Mouse (Mus musculus) neural tube, embryonic 15.5 days (tissue): Measurements from ENCODE around the gene Slc35f4. TPM values are rescaled to one million over a fixed set of nuclear protein-coding genes. Genes with fewer than 3 reads are reported as not detected.

ENCODE experiments used
- ATAC-seq: fragments of 200-750 bp; cut with Nextera tagmentation; 2 replicates; pipeline ENCODE4 v1.8.0; 2017; ENCODE audit warnings: mild to moderate bottlenecking, moderate TSS enrichment, moderate library complexity; ENCODE audit not compliant: low FRiP score
- H3K27ac ChIP-seq: fragments of 300-500 bp; sonication (generic); replicated peaks from 2 replicates; pipeline ENCODE4 v1.5.1; 2015; ENCODE audit warnings: mild to moderate bottlenecking, inconsistent platforms
- H3K27me3 ChIP-seq: fragments of 300-500 bp; sonication (generic); replicated peaks from 2 replicates; pipeline ENCODE4 v1.6.1; 2015; ENCODE audit warnings: inconsistent platforms
- H3K36me3 ChIP-seq: fragments of 300-500 bp; sonication (generic); 2 replicates; pipeline ENCODE4 v1.6.1; 2015; ENCODE audit warnings: inconsistent platforms
- H3K4me1 ChIP-seq: fragments of 300-500 bp; sonication (generic); 2 replicates; pipeline ENCODE4 v1.6.1; 2015; ENCODE audit warnings: inconsistent platforms
- H3K4me2 ChIP-seq: fragments of 300-500 bp; sonication (generic); 2 replicates; pipeline ENCODE4 v1.6.1; 2015; ENCODE audit warnings: inconsistent platforms, mild to moderate bottlenecking, moderate library complexity
- H3K4me3 ChIP-seq: fragments of 300-500 bp; sonication (generic); replicated peaks from 2 replicates; pipeline ENCODE4 v1.5.1; 2015; ENCODE audit warnings: mild to moderate bottlenecking, inconsistent platforms
- H3K9ac ChIP-seq: fragments of 300-500 bp; sonication (generic); replicated peaks from 2 replicates; pipeline ENCODE4 v1.6.1; 2015; ENCODE audit warnings: mild to moderate bottlenecking, inconsistent platforms
- H3K9me3 ChIP-seq: fragments of 300-500 bp; sonication (generic); replicated peaks from 2 replicates; pipeline ENCODE4 v1.6.1; 2016; ENCODE audit warnings: inconsistent platforms
- WGBS: fragments of 180-500 bp; shearing (Covaris S2); methylation state at CpG from one replicate; pipeline ENCODE4 v1.1.7; 2015; ENCODE audit warnings: mixed read lengths; 5-methylcytosine and 5-hydroxymethylcytosine counted together
- microRNA-seq: library from miRNA; unstranded; fragments of <30 nt; microRNA quantifications from one replicate; pipeline ENCODE4, GENCODE M21; 2017
- polyA plus RNA-seq: library from polyadenylated mRNA; unstranded; fragments of >200 nt; fragmentation: Nextera tagmentation; extraction: Ambion mirVana; gene quantifications from 2 replicates; pipeline ENCODE4 v1.2.1, GENCODE M21; 2015

The Slc35f4 gene
- polyA plus RNA-seq, 1 experiment from 2014 or later = 29.4 TPM

GRCm38 (mm10) chr14:49275376-49275775 lies 250.5 kb downstream of the Slc35f4 start:
- Histone ChIP-seq H3K9me3 (no peaks in the 10 kb centered on the region), H3K27me3 (no peaks in the 10 kb centered on the region), H3K36me3 (no peaks in the 10 kb centered on the region), H3K4me2 (no peak overlapping the region), H3K4me1 (no peaks in the 10 kb centered on the region), H3K4me3 (no peak overlapping the region), H3K9ac (no peak overlapping the region), H3K27ac (no peak overlapping the region)
- ATAC-seq = no peak
- WGBS = 35% methylated on average over 2 of the region's 2 CpGs

GRCm38 (mm10) chr14:49265286-49266002 lies 260.4 kb downstream of the Slc35f4 start:
- WGBS = 87% methylated on average over 5 of the region's 5 CpGs
- Histone ChIP-seq H3K27ac (no peak overlapping the region), H3K36me3 (no peaks in the 10 kb centered on the region), H3K4me3 (no peak overlapping the region), H3K27me3 (no peaks in the 10 kb centered on the region), H3K4me2 (no peak overlapping the region), H3K9me3 (no peaks in the 10 kb centered on the region), H3K4me1 (no peaks in the 10 kb centered on the region), H3K9ac (no peak overlapping the region)
- ATAC-seq = no peak

Small RNA genes lying within 50 kb of the gene (microRNA-seq; reads per million reads assigned to microRNA genes)
- not detected for gene Gm22949
